In the genomic region with DNA sequence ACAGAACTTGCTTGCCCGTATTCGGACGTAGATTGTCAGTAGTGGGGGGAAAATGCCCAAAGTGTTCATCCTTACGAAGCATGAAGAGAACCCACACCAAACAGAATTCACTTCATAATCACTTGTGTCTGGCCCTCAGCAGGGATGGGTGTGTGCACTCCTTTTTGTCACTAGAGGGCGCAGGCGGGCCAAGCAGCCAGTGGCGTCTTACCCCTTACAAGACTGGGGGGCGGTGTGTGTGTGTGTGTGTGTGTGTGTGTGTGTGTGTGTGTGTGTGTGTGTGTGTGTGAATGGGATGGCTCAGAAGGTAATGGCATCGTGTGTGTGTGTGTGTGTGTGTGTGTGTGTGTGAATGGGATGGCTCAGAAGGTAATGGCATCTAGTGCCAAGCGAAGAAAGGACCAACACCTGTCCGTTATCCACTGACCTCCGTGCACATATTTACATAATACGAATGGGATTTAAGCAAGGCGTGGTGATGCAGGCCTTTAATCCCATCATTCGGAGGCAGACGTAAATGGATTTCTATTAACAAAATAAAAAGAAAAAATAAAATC, we compare ENCODE assay signal across 8 mouse cellular contexts. TPM values are rescaled to one million over a fixed set of nuclear protein-coding genes. Genes with fewer than 3 reads are reported as not detected.
DNase-seq lines count a peak whose midpoint lies in the region; ATAC-seq lines count a peak whose summit lies in the region.

A gene (plus strand): TSS at position 252 of the 557 bp plus-strand sequence.

- WGBS in intestine, embryonic 14.5 days = 4% methylated on average over 16 of the region's 16 CpGs

- no peaks in the 10 kb centered on the region for H3K9me3 ChIP-seq in intestine, embryonic 14.5 days (ENCODE audit: control insufficient read depth, low read length)

- ATAC-seq in intestine, embryonic 14.5 days (replicated peaks; ENCODE audit: low FRiP score, low TSS enrichment, low read depth) = peak; percentile 82
- ATAC-seq in megakaryocyte progenitor cell, adult 5-6 weeks (replicated peaks; ENCODE audit: poor library complexity) = peak; percentile 81

- H3K4me1 ChIP-seq in intestine, embryonic 14.5 days (replicated peaks; ENCODE audit: control insufficient read depth, insufficient read depth, low read length) = peaks cover 12% of the 10 kb centered on the region; the same call in 1 of the 2 replicates

- H3K36me3 ChIP-seq in intestine, embryonic 14.5 days (ENCODE audit: control insufficient read depth, insufficient read depth, low read length) = peaks cover 14% of the 10 kb centered on the region

- peak within 1 kb of the TSS; percentile 82 for H3K4me3 ChIP-seq in intestine, embryonic 14.5 days (ENCODE audit: low read depth, low read length)

- peak; percentile 65 for DNase-seq in adrenal gland, adult 8-10 months
- DNase-seq in embryo, embryonic 11 days = peak; percentile 90
- DNase-seq in gastrocnemius, postnatal 36 days = peak; percentile 66 to 72
- DNase-seq in intestine, embryonic 14.5 days (ENCODE audit: low spot score) = peak; percentile 85
- peak; percentile 82 to 89 for DNase-seq in left cerebral cortex, postnatal 10 days (ENCODE audit: extremely low spot score in 1 of 2, low spot score in 2 of 2)
- DNase-seq in right cerebral cortex, postnatal 14 days = peak; percentile 82
- DNase-seq in urinary bladder, postnatal 4 days (ENCODE audit: low spot score in 2 of 2) = peak; percentile 49 to 81

- intact Hi-C loops in gastrocnemius, postnatal 36 days (cut with DNase I) = no loop called here
- intact Hi-C loops in left cerebral cortex, postnatal 10 days (cut with DNase I) = no loop called here

- peak within 1 kb of the TSS; percentile 66 for H3K9ac ChIP-seq in intestine, embryonic 14.5 days (ENCODE audit: low read length)

- H3K27me3 ChIP-seq in intestine, embryonic 14.5 days (replicated peaks; ENCODE audit: control insufficient read depth, insufficient read depth, low read length) = no peaks in the 10 kb centered on the region

- peak within 1 kb of the TSS; percentile 71 for H3K4me2 ChIP-seq in intestine, embryonic 14.5 days (ENCODE audit: low read length)

- H3K27ac ChIP-seq in intestine, embryonic 14.5 days (ENCODE audit: low read depth) = peak within 1 kb of the TSS; percentile 38

RNA-seq across cellular contexts. Expression of the gene that starts here (rescaled TPM):
- 10 to 100 TPM; 64.7 to 73.0 (median 70.2) TPM for total RNA-seq in adrenal gland, adult 8-10 months (2022)
- 10 to 100 TPM; 17.7 to 20.2 TPM for total RNA-seq in gastrocnemius, postnatal 36 days (2021)
- 67.7 and 79.0 TPM in 2 replicates for polyA plus RNA-seq in intestine, embryonic 14.5 days (2014; fragmentation: Nextera tagmentation; extraction: Ambion mirVana)
- total RNA-seq in left cerebral cortex, postnatal 10 days (2021) = 10 to 100 TPM; 69.1 to 79.7 TPM
- 41.7 and 45.1 TPM in 2 replicates for total RNA-seq in megakaryocyte progenitor cell, adult 5-6 weeks (2015)
- 37.4 and 37.9 TPM in 2 replicates for total RNA-seq in megakaryocyte progenitor cell, adult 5-6 weeks (2017)

Comparison
In these comparisons a context has a peak if more than half of its experiments do, and no peak if none do; other contexts are left out.
1. Peak in every context shown above with its lines: DNase-seq, ATAC-seq, H3K4me3 ChIP-seq and H3K27ac ChIP-seq.